Mouse (Mus musculus) heart, postnatal 0 days (tissue): Measurements from ENCODE around the gene Gm20696. TPM values are rescaled to one million over a fixed set of nuclear protein-coding genes. Genes with fewer than 3 reads are reported as not detected.

Experiments
- ATAC-seq: fragments of 200-750 bp; cut with Nextera tagmentation; 2 replicates; pipeline ENCODE4 v1.8.0; 2017; ENCODE audit warnings: low read depth, moderate number of reproducible peaks, moderate library complexity; ENCODE audit not compliant: insufficient read depth
- DNase-seq: peaks from one replicate; pipeline ENCODE4 v3.0.0-alpha.2; 2016; ENCODE audit warnings: low spot score
- H3K27ac ChIP-seq: fragments of 300-500 bp; sonication (generic); 2 replicates; pipeline ENCODE4 v1.5.1; 2014; ENCODE audit warnings: low read depth, mild to moderate bottlenecking
- H3K27me3 ChIP-seq: fragments of 300-500 bp; sonication (generic); 2 replicates; pipeline ENCODE4 v1.6.1; 2014; ENCODE audit warnings: low read length, mixed read lengths; ENCODE audit not compliant: control insufficient read depth, insufficient read depth
- H3K36me3 ChIP-seq: fragments of 300-500 bp; sonication (generic); replicated peaks from 2 replicates; pipeline ENCODE4 v1.6.1; 2014; ENCODE audit warnings: low read length, mixed read lengths; ENCODE audit not compliant: control insufficient read depth, insufficient read depth
- H3K4me1 ChIP-seq: fragments of 300-500 bp; sonication (generic); 2 replicates; pipeline ENCODE4 v1.6.1; 2014; ENCODE audit warnings: antibody characterized with exemption; ENCODE audit not compliant: control insufficient read depth, insufficient read depth
- H3K4me2 ChIP-seq: fragments of 300-500 bp; sonication (generic); 2 replicates; pipeline ENCODE4 v1.6.1; 2014; ENCODE audit warnings: low read depth, mild to moderate bottlenecking, low read length, moderate library complexity
- H3K4me3 ChIP-seq: fragments of 300-500 bp; sonication (generic); 2 replicates; pipeline ENCODE4 v1.5.1; 2014; ENCODE audit warnings: low read depth, low read length
- H3K9ac ChIP-seq: fragments of 300-500 bp; sonication (generic); replicated peaks from 2 replicates; pipeline ENCODE4 v1.6.1; 2014; ENCODE audit warnings: low read depth, low read length, mixed read lengths
- H3K9me3 ChIP-seq: fragments of 300-500 bp; sonication (generic); replicated peaks from 2 replicates; pipeline ENCODE4 v1.6.1; 2016; ENCODE audit warnings: low read length; ENCODE audit not compliant: control insufficient read depth
- CTCF ChIP-seq: IDR thresholded peaks from 2 replicates; pipeline ENCODE4 v1.5.1; 2016; ENCODE audit warnings: antibody characterized with exemption, control low read depth, low read depth
- EP300 ChIP-seq: IDR thresholded peaks from 2 replicates; pipeline ENCODE4 v1.6.1; 2016; ENCODE audit warnings: antibody characterized with exemption, low read depth
- WGBS: fragments of 180-500 bp; shearing (Covaris S2); extraction: QIAGEN DNeasy Blood & Tissue Kit; methylation state at CpG from one replicate; pipeline ENCODE4 v1.1.7; 2014; 5-methylcytosine and 5-hydroxymethylcytosine counted together
- polyA plus RNA-seq: library from polyadenylated mRNA; unstranded; fragments of >200 nt; fragmentation: Nextera tagmentation; extraction: Ambion mirVana; gene quantifications from 2 replicates; pipeline ENCODE4 v1.2.1, GENCODE M21; 2015
- total RNA-seq: library from RNA; depleted of rRNA; stranded (reverse); fragments of >200 nt; gene quantifications from 2 replicates; pipeline ENCODE4 v1.2.3, GENCODE M21; 2014; ENCODE audit warnings: low replicate concordance

The Gm20696 gene
- total and polyA plus RNA-seq, 2 experiments from 2014 or later = 0.95 to 2.0 TPM

GRCm38 (mm10) chr6:99347836-99348235 is 318.8 kb downstream of the Gm20696 start:
- H3K36me3 ChIP-seq = no peaks in the 10 kb centered on the region
- no peaks in the 10 kb centered on the region for H3K27me3 ChIP-seq
- ATAC-seq (no peak), DNase-seq (no peak)
- H3K4me1 ChIP-seq = peaks cover 9% of the 10 kb centered on the region; the same call in 1 of the 2 replicates
- H3K9me3 ChIP-seq = no peaks in the 10 kb centered on the region
- no peak overlapping the region for H3K4me2 ChIP-seq
- no peak overlapping the region for H3K4me3 ChIP-seq
- no peak overlapping the region for H3K9ac ChIP-seq
- H3K27ac ChIP-seq = no peak overlapping the region
- 70% methylated on average over 10 of the region's 10 CpGs for WGBS
- TF ChIP-seq EP300 (no peak), CTCF (no peak)

DNA sequence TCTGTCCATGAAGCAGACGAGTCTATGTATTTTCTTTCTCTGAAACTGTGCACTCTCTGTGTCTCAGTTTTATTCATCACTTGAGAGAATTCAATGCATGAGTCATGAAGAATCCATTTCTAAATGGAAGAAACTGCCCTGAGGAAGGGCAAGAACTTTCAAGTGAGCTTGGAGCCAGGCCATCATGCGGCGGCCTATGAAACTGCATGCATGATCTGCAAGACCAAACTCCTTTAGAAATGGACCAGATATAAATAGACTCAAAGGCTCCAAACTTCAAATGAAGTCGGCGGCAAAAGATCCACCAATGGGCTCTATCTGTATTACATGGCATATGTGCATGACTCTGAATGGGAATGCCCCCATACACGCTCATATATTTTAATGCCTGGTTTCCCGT is 321.6 kb downstream of the Gm20696 start:
- Histone ChIP-seq H3K9ac (no peak overlapping the region), H3K4me3 (no peak overlapping the region), H3K4me1 (0 out of 2 replicates have a peak, but pooled peaks cover under 1% of the 10 kb centered on the region), H3K27ac (no peak overlapping the region), H3K36me3 (no peaks in the 10 kb centered on the region), H3K27me3 (no peaks in the 10 kb centered on the region), H3K9me3 (no peaks in the 10 kb centered on the region), H3K4me2 (no peak overlapping the region)
- TF ChIP-seq EP300 (no peak), CTCF (no peak)
- ATAC-seq (no peak), DNase-seq (no peak)
- 93% methylated on average over 7 of the region's 7 CpGs for WGBS

- WGBS = 93% methylated on average over 3 of the region's 3 CpGs
These were observed 322.2 kb downstream of the Gm20696 start for GRCm38 (mm10) chr6:99344357-99344756.

GRCm38 (mm10) chr6:99343815-99344214 is 322.8 kb downstream of the Gm20696 start:
- ATAC-seq (no peak), DNase-seq (no peak)
- 80% methylated on average over 3 of the region's 3 CpGs for WGBS
- no peaks in the 10 kb centered on the region for H3K36me3 ChIP-seq
- no peak overlapping the region for H3K9ac ChIP-seq
- 0 out of 2 replicates have a peak, but pooled peaks cover 2% of the 10 kb centered on the region for H3K4me1 ChIP-seq
- no peak overlapping the region for H3K4me2 ChIP-seq
- H3K4me3 ChIP-seq = no peak overlapping the region
- no peaks in the 10 kb centered on the region for H3K9me3 ChIP-seq
- TF ChIP-seq CTCF = no peak
- no peak for TF ChIP-seq EP300
- no peak overlapping the region for H3K27ac ChIP-seq
- H3K27me3 ChIP-seq = no peaks in the 10 kb centered on the region

More at GRCm38 (mm10) chr6:99344357-99344756, 322.2 kb downstream of the Gm20696 start:
- ATAC-seq (no peak), DNase-seq (no peak)
- H3K36me3 ChIP-seq = no peaks in the 10 kb centered on the region
- no peak overlapping the region for H3K4me2 ChIP-seq
- no peaks in the 10 kb centered on the region for H3K9me3 ChIP-seq
- TF ChIP-seq EP300 (no peak), CTCF (no peak)
- H3K4me3 ChIP-seq = no peak overlapping the region
- no peak overlapping the region for H3K27ac ChIP-seq
- H3K27me3 ChIP-seq = no peaks in the 10 kb centered on the region
- 0 out of 2 replicates have a peak, but pooled peaks cover 2% of the 10 kb centered on the region for H3K4me1 ChIP-seq
- no peak overlapping the region for H3K9ac ChIP-seq

GRCm38 (mm10) chr6:99342416-99342815 is 324.2 kb downstream of the Gm20696 start:
- no peaks in the 10 kb centered on the region for H3K36me3 ChIP-seq
- H3K27me3 ChIP-seq = no peaks in the 10 kb centered on the region
- H3K4me3 ChIP-seq = no peak overlapping the region
- H3K4me1 ChIP-seq = peaks cover 13% of the 10 kb centered on the region; the same call in 1 of the 2 replicates
- no peak overlapping the region for H3K27ac ChIP-seq
- no peak overlapping the region for H3K9ac ChIP-seq
- DNase-seq = no peak
- WGBS = 93% methylated on average over 3 of the region's 3 CpGs
- H3K4me2 ChIP-seq = no peak overlapping the region
- ATAC-seq = no peak
- TF ChIP-seq EP300 (no peak), CTCF (no peak)
- no peaks in the 10 kb centered on the region for H3K9me3 ChIP-seq

- 88% methylated on average over 4 of the region's 4 CpGs for WGBS
- Histone ChIP-seq H3K36me3 (no peaks in the 10 kb centered on the region), H3K9me3 (no peaks in the 10 kb centered on the region), H3K27ac (no peak overlapping the region), H3K4me3 (no peak overlapping the region), H3K9ac (no peak overlapping the region), H3K4me1 (peaks cover 13% of the 10 kb centered on the region; the same call in 1 of the 2 replicates), H3K4me2 (no peak overlapping the region), H3K27me3 (no peaks in the 10 kb centered on the region)
- ATAC-seq = no peak
- no peak for DNase-seq
- TF ChIP-seq CTCF = no peak
- TF ChIP-seq EP300 = no peak
These were observed 325.7 kb downstream of the Gm20696 start for GRCm38 (mm10) chr6:99340902-99341301.
